ENCODE assay signal across 14 mouse cellular contexts in the genomic region with DNA sequence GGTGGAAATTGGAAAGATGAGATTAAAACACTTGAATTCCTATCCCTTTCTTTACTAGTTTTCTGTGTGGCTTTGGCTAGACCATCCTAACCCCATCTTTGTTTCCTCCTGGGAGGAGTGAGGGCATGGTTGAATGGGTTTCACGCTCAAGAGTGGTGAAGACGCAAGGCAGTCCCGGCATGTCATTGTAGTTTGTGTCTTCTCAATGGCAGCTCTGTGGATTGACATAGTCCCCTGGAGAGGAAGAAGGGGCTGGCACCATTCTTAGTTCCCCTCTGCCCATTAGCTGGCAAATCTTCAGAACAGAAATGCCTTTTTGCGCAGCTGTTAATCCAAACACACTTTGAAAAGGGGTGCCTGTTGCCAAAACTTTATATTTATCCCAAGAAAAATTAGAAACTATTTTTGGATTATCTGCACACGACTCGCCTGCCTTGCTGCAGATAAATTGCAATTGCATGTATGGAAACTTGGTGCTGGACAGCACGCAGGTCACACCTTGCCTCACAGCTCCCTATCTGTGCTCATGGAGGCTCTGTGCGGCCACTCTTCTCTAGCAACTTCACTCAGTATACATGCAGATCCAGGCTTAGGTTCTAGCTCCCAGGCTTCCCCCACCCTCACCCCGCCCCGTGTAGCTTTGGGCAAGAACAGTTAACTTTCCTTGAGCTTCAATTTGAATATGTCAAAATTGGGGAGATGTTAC. TPM values are rescaled to one million over a fixed set of nuclear protein-coding genes. Genes with fewer than 3 reads are reported as not detected.
"Had no signal": no experiment of that assay in that cellular context is flagged by ENCODE, and none has a peak within 500 bp of the region (broad histone marks: within the 10 kb centered on the region; RNA-seq: fewer than 3 reads in every experiment).

No protein-coding gene starts in this region.

- H3K9me3 ChIP-seq: kidney, embryonic 15.5 days; liver, embryonic 13.5 days; midbrain, embryonic 13.5 days had no signal

- H3K9ac ChIP-seq: kidney, embryonic 15.5 days; liver, embryonic 13.5 days; midbrain, embryonic 13.5 days had no signal

- H3K4me3 ChIP-seq: kidney, embryonic 15.5 days; left cerebral cortex, adult 2 months; liver, embryonic 13.5 days; midbrain, embryonic 13.5 days had no signal

- H3K36me3 ChIP-seq: kidney, embryonic 15.5 days; liver, embryonic 13.5 days; midbrain, embryonic 13.5 days had no signal

- H3K4me2 ChIP-seq: kidney, embryonic 15.5 days; liver, embryonic 13.5 days; midbrain, embryonic 13.5 days had no signal

- H3K27me3 ChIP-seq: liver, embryonic 13.5 days; midbrain, embryonic 13.5 days had no signal

- ATAC-seq: inflammation-experienced regulatory T-cells, adult 6 months; midbrain, embryonic 13.5 days had no signal

- H3K4me1 ChIP-seq: kidney, embryonic 15.5 days; liver, embryonic 13.5 days; midbrain, embryonic 13.5 days had no signal

- H3K27ac ChIP-seq: kidney, embryonic 15.5 days; left cerebral cortex, adult 2 months; liver, embryonic 13.5 days; macrophage; midbrain, embryonic 13.5 days had no signal

- DNase-seq: kidney, adult 11 months; kidney, adult 8-10 months; kidney, postnatal 10 days; kidney, postnatal 36 days; layer of hippocampus, postnatal 36 days; liver, embryonic 13.5 days; thymus, adult 18-20 months; thymus, postnatal 36 days had no signal

RNA-seq across cellular contexts. Expression of a gene that starts 24.5 kb away (rescaled TPM):
- total RNA-seq: megakaryocyte, adult 5-6 weeks had no signal
- polyA plus RNA-seq: macrophage had no signal
